Mouse (Mus musculus): ENCODE data around the gene Nme4. TPM values are rescaled to one million over a fixed set of nuclear protein-coding genes. Genes with fewer than 3 reads are reported as not detected.

Nme4 gene
- polyA plus RNA-seq, 1 experiment from 2014 or later: 87.1 TPM

- Histone ChIP-seq H3K9me3 (replicated peaks) (no peaks in the 10 kb centered on the region), H3K27ac (replicated peaks) (no peak overlapping the region), H3K27me3 (no peaks in the 10 kb centered on the region), H3K9ac (no peak overlapping the region), H3K36me3 (peaks cover 16% of the 10 kb centered on the region), H3K4me2 (replicated peaks) (no peak overlapping the region), H3K4me3 (replicated peaks) (no peak overlapping the region), H3K4me1 (no peaks in the 10 kb centered on the region)
- WGBS: 61% methylated on average over 9 of the region's 9 CpGs
- ATAC-seq (ENCODE audit: insufficient number of reproducible peaks, low FRiP score, low TSS enrichment, low read depth): no peak
These were observed 37.4 kb downstream of the Nme4 start for GRCm38 (mm10) chr17:26057787-26058567.

- WGBS: 91% methylated on average over 8 of the region's 8 CpGs
- ATAC-seq (ENCODE audit: insufficient number of reproducible peaks, low FRiP score, low TSS enrichment, low read depth): no peak
- Histone ChIP-seq H3K4me2 (replicated peaks) (no peak overlapping the region), H3K9me3 (replicated peaks) (no peaks in the 10 kb centered on the region), H3K4me1 (no peaks in the 10 kb centered on the region), H3K4me3 (replicated peaks) (no peak overlapping the region), H3K27ac (replicated peaks) (no peak overlapping the region), H3K27me3 (no peaks in the 10 kb centered on the region), H3K36me3 (peaks cover 15% of the 10 kb centered on the region), H3K9ac (no peak overlapping the region)
These were observed 38.1 kb downstream of the Nme4 start for GRCm38 (mm10) chr17:26057278-26057677.

GRCm38 (mm10) chr17:26055164-26055563 is 40.2 kb downstream of the Nme4 start:
- Histone ChIP-seq H3K27ac (replicated peaks) (no peak overlapping the region), H3K9ac (no peak overlapping the region), H3K4me2 (replicated peaks) (no peak overlapping the region), H3K9me3 (replicated peaks) (no peaks in the 10 kb centered on the region), H3K4me3 (replicated peaks) (no peak overlapping the region), H3K4me1 (no peaks in the 10 kb centered on the region), H3K36me3 (peaks cover 10% of the 10 kb centered on the region; the same call in 1 of the 2 replicates), H3K27me3 (no peaks in the 10 kb centered on the region)
- 58% methylated on average over 6 of the region's 6 CpGs for WGBS
- no peak for ATAC-seq (ENCODE audit: insufficient number of reproducible peaks, low FRiP score, low TSS enrichment, low read depth)

GRCm38 (mm10) chr17:26054133-26054845 is 41.1 kb downstream of the Nme4 start:
- no peak overlapping the region for H3K9ac ChIP-seq
- H3K9me3 ChIP-seq (replicated peaks): no peaks in the 10 kb centered on the region
- WGBS: 51% methylated on average over 17 of the region's 17 CpGs
- peaks cover 10% of the 10 kb centered on the region; the same call in 1 of the 2 replicates for H3K36me3 ChIP-seq
- no peak overlapping the region for H3K4me2 ChIP-seq (replicated peaks)
- ATAC-seq (ENCODE audit: insufficient number of reproducible peaks, low FRiP score, low TSS enrichment, low read depth): no peak
- no peaks in the 10 kb centered on the region for H3K4me1 ChIP-seq
- no peak overlapping the region for H3K27ac ChIP-seq (replicated peaks)
- H3K4me3 ChIP-seq (replicated peaks): no peak overlapping the region
- no peaks in the 10 kb centered on the region for H3K27me3 ChIP-seq

- Histone ChIP-seq H3K4me2 (replicated peaks) (no peak overlapping the region), H3K9ac (no peak overlapping the region), H3K36me3 (0 out of 2 replicates have a peak, but pooled peaks cover 5% of the 10 kb centered on the region), H3K9me3 (replicated peaks) (no peaks in the 10 kb centered on the region), H3K27me3 (no peaks in the 10 kb centered on the region), H3K27ac (replicated peaks) (no peak overlapping the region), H3K4me1 (0 out of 2 replicates have a peak, but pooled peaks cover 4% of the 10 kb centered on the region), H3K4me3 (replicated peaks) (no peak overlapping the region)
- ATAC-seq (ENCODE audit: insufficient number of reproducible peaks, low FRiP score, low TSS enrichment, low read depth): no peak
- WGBS: 94% methylated on average over 4 of the region's 4 CpGs
These were observed 42.7 kb downstream of the Nme4 start for GRCm38 (mm10) chr17:26052706-26053105.

- no peak overlapping the region for H3K4me3 ChIP-seq (replicated peaks)
- 87% methylated on average over 4 of the region's 4 CpGs for WGBS
These were observed 43.3 kb downstream of the Nme4 start for GRCm38 (mm10) chr17:26052074-26052473.

GRCm38 (mm10) chr17:26048118-26048517 is 47.3 kb downstream of the Nme4 start:
- no peak overlapping the region for H3K27ac ChIP-seq (replicated peaks)
- no peak for ATAC-seq (ENCODE audit: insufficient number of reproducible peaks, low FRiP score, low TSS enrichment, low read depth)
- H3K4me2 ChIP-seq (replicated peaks): no peak overlapping the region
- 0 out of 2 replicates have a peak, but pooled peaks cover 4% of the 10 kb centered on the region for H3K4me1 ChIP-seq
- H3K36me3 ChIP-seq: 0 out of 2 replicates have a peak, but pooled peaks cover 5% of the 10 kb centered on the region
- H3K9me3 ChIP-seq (replicated peaks): no peaks in the 10 kb centered on the region
- no peaks in the 10 kb centered on the region for H3K27me3 ChIP-seq
- no peak overlapping the region for H3K9ac ChIP-seq
- WGBS: 78% methylated on average over 8 of the region's 8 CpGs
- H3K4me3 ChIP-seq (replicated peaks): no peak overlapping the region

More at GRCm38 (mm10) chr17:26052074-26052473, 43.3 kb downstream of the Nme4 start:
- Histone ChIP-seq H3K36me3 (0 out of 2 replicates have a peak, but pooled peaks cover 5% of the 10 kb centered on the region), H3K27me3 (no peaks in the 10 kb centered on the region), H3K9ac (no peak overlapping the region), H3K9me3 (replicated peaks) (no peaks in the 10 kb centered on the region), H3K27ac (replicated peaks) (no peak overlapping the region), H3K4me1 (0 out of 2 replicates have a peak, but pooled peaks cover 4% of the 10 kb centered on the region), H3K4me2 (replicated peaks) (no peak overlapping the region)
- no peak for ATAC-seq (ENCODE audit: insufficient number of reproducible peaks, low FRiP score, low TSS enrichment, low read depth)

- H3K9ac ChIP-seq: no peak overlapping the region
- WGBS: 53% methylated on average over 10 of the region's 10 CpGs
These were observed 49.0 kb downstream of the Nme4 start for GRCm38 (mm10) chr17:26046253-26046997.

GRCm38 (mm10) chr17:26045285-26045684 is 50.1 kb downstream of the Nme4 start:
- no peak for ATAC-seq (ENCODE audit: insufficient number of reproducible peaks, low FRiP score, low TSS enrichment, low read depth)
- Histone ChIP-seq H3K4me3 (replicated peaks) (no peak overlapping the region), H3K27me3 (no peaks in the 10 kb centered on the region), H3K9me3 (replicated peaks) (no peaks in the 10 kb centered on the region), H3K36me3 (0 out of 2 replicates have a peak, but pooled peaks cover 5% of the 10 kb centered on the region), H3K9ac (no peak overlapping the region), H3K4me2 (replicated peaks) (no peak overlapping the region), H3K27ac (replicated peaks) (no peak overlapping the region), H3K4me1 (peaks cover 12% of the 10 kb centered on the region; the same call in 1 of the 2 replicates)
- WGBS: 54% methylated on average over 4 of the region's 4 CpGs

More at GRCm38 (mm10) chr17:26046253-26046997, 49.0 kb downstream of the Nme4 start:
- Histone ChIP-seq H3K27ac (replicated peaks) (no peak overlapping the region), H3K4me3 (replicated peaks) (no peak overlapping the region), H3K9me3 (replicated peaks) (no peaks in the 10 kb centered on the region), H3K36me3 (0 out of 2 replicates have a peak, but pooled peaks cover 5% of the 10 kb centered on the region), H3K27me3 (no peaks in the 10 kb centered on the region), H3K4me1 (peaks cover 9% of the 10 kb centered on the region; the same call in 1 of the 2 replicates), H3K4me2 (replicated peaks) (no peak overlapping the region)
- no peak for ATAC-seq (ENCODE audit: insufficient number of reproducible peaks, low FRiP score, low TSS enrichment, low read depth)

GRCm38 (mm10) chr17:26043249-26043636 is 52.2 kb downstream of the Nme4 start:
- Histone ChIP-seq H3K4me1 (peaks cover 9% of the 10 kb centered on the region; the same call in 1 of the 2 replicates), H3K9me3 (replicated peaks) (no peaks in the 10 kb centered on the region), H3K36me3 (no peaks in the 10 kb centered on the region), H3K9ac (no peak overlapping the region), H3K27me3 (no peaks in the 10 kb centered on the region), H3K4me3 (replicated peaks) (no peak overlapping the region), H3K27ac (replicated peaks) (no peak overlapping the region), H3K4me2 (replicated peaks) (no peak overlapping the region)
- 68% methylated on average over 5 of the region's 5 CpGs for WGBS
- no peak for ATAC-seq (ENCODE audit: insufficient number of reproducible peaks, low FRiP score, low TSS enrichment, low read depth)
